Mouse (Mus musculus) adrenal gland, adult 8-10 months (tissue): ENCODE results near the gene Snta1. TPM values are rescaled to one million over a fixed set of nuclear protein-coding genes. Genes with fewer than 3 reads are reported as not detected.

Experiments
- DNase-seq: peaks from one replicate; pipeline ENCODE4 v3.0.0; 2022
- total RNA-seq, 4 experiments: library from RNA; stranded (reverse); gene quantifications; 2 replicates each; pipeline ENCODE4 v1.2.4; 2022

The Snta1 gene
- total RNA-seq: 10 to 100 TPM; 21.3 to 37.6 (median 31.5) TPM

DNA sequence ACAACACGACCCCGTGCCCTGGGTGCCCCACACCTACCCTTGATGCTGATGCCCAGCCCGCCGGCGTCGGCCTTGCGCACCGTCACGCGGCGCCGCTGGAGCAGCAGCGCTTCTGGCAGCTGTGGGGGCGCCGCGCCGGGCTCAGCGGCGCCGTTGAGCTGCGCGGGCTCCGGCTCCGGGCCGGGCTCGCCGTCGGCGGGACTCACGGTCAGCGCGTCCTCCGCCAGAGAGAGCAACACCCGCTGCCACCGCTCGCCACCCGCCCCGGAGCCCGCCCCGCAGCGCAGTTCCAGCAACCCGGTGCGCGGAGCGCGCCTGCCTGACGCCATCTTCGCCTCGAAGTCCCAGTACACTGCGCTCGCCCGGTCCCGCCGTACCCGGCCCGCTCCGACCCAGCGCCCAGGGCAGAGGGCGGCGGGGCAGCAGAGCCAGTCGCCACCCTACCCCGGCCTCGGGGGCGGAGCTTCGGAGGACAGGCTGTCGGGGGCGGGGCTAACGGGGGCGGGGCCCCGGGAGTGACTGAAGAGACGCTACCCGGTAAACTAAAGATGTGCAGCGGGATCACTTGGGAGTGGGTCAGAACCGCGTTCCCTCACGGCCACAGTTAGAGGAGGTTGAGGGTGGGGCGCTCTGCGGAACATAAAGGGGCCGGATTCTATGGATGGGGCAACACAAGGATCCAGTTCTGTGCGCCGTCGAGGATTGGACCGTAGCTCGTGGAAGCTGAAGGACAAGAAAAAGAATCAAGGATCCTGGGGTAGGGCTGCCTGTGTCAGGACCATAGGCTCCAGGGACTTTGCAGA is at the start of gene Snta1:
Gene Snta1, minus strand, starts transcription at position 457 of the 803 bp plus-strand sequence.
- DNase-seq: peak; percentile 83

DNA sequence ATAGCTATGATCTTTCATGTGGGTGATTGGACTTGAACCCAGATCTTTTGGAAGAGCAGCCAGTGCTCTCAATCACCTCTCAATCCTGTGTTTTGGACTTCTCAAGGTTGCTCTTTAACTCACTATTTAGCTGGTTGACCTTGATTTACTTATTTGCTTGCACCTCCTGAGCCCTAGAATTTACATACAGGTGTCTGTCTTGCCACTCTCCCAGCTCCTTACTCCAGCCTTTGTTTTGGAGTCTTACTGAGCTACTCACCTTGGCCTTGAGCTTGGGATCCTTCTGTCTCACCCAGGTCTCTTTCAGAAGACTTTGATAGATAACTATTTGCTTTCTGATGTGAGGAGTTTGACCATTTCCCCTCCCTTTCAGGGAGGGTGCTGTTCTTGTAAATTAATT is 48.7 kb upstream of the Snta1 start:
- no peak for DNase-seq

GRCm38 (mm10) chr2:154455776-154456175 is 47.9 kb upstream of the Snta1 start:
- DNase-seq: no peak

- DNase-seq: no peak
These were observed 46.7 kb upstream of the Snta1 start for GRCm38 (mm10) chr2:154454605-154455004.

DNA sequence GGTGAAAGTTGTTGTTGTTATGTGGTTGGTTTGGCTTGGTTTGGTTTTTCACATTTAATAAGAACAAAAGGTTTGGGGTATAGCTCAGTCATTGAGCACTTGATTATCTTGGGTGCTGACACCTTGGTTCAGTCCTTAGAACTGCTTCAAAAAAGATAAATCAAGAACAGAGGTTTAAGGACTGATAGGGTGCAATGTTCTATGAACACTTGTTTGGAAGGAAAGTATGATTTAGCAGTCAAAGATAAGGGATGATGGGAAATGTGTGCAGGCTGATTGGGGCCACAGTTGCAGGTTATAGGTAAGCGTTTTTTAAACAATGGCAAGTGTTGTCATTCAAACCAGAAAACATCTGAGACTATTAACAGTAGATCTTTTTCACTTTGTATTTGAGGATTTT is 46.2 kb upstream of the Snta1 start:
- no peak for DNase-seq

DNA sequence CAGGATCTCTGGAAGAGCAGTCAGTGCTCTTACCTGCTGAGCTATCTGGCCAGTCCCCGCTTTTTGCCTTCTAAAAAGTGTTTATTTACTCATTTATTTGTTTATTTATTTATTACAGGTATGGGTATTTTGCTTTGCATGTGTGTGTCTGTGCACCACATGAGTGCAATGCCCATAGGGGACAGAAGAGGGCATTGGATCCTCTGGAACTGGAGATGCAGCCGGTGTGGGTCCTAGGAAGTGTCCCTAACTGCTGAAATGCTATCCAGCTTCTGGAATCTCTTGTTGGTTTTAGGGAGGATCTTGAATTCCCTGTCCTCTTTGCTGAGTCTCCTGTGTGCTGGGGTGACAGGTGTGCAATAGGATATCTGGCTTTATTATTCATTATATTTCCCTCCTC is 45.1 kb upstream of the Snta1 start:
- DNase-seq: no peak

- DNase-seq: no peak
These were observed 40.7 kb upstream of the Snta1 start for GRCm38 (mm10) chr2:154448633-154449032.

- DNase-seq: no peak
These were observed 39.9 kb upstream of the Snta1 start for GRCm38 (mm10) chr2:154447821-154448220.

DNA sequence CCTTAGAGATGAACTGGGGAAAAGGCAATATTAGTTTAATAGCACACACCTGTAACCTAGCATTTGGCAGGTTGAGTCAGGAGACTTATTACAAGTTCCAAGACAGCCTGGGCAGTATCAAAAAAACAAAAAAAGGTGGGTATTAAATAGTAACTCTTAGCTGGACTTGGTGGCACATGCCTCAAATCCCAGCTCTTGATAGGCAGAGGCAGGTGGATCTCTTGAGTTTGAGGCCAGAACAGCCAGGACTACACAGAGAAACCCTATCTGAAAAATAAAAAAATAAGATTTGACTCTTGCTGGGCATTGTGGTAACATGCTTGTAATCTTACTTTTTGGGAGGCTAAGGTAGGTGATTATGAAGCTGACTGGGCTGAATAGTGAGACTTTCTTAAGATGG is 32.6 kb upstream of the Snta1 start:
- no peak for DNase-seq

- DNase-seq: no peak
These were observed 29.3 kb upstream of the Snta1 start for GRCm38 (mm10) chr2:154437191-154437527.

DNA sequence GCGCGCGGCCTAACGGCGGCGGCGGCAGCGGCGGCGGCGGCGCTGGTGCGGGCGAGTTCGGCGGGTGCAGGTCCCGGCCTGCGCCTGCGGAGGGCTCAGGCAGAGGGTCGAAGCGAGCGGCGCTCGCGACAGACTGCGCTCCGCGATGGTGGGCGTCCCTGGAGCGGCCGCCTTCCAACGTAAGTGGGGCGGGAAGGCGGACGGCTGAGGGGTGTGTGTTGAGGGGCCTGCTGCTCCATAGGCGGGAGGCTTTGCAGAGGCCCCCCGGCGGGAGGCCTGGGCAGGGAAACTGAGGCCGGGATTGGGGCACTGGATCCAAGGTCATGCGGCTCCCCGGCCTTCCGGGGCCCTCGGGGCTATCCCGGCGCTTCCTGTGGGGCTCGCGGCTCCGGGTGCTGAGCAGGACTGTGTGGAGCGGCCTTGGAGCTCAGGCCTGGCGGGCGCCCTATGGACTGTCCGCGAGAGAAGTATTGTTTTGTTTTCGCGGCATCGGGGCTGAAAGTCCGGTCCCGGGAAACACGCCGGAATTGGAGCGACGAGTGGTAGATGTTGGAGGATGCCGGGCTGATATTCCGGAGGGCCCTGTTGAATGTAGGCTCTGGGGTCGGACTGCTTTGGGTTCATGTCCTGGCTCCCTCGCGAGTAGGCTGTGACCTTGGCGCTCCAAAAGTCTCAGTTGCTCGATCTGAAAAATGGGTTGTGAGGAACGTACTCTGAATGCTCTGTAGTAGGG is 28.7 kb upstream of the Snta1 start, which contains the start of gene Cbfa2t2:
Gene Cbfa2t2, plus strand, starts transcription at position 24 of the 733 bp plus-strand sequence.
- peak; percentile 61 for DNase-seq

GRCm38 (mm10) chr2:154436076-154436457 is 28.2 kb upstream of the Snta1 start:
- DNase-seq: peak; percentile 98

- no peak for DNase-seq
These were observed 26.8 kb upstream of the Snta1 start for GRCm38 (mm10) chr2:154434690-154435089.

DNA sequence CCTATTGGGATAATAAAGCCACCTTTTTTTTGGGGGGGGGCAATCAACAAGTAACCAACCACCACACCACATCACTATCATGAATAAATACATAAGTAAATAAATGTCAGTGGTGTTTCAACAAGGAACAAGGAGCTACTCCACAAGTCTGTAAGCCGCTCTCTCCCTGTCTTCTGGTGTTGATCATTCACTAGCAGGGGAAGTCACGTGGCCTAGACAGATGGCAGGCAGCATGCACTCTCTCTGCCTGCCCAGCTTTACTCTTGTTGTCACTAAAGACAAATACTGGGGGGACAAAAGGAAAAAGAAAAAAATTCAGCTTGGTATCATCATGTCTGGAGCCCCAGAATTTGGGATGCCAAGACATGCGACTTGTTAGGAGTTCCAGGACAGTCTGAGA is 25.5 kb upstream of the Snta1 start:
- no peak for DNase-seq

- no peak for DNase-seq
These were observed 24.8 kb upstream of the Snta1 start for GRCm38 (mm10) chr2:154432696-154433095.

DNA sequence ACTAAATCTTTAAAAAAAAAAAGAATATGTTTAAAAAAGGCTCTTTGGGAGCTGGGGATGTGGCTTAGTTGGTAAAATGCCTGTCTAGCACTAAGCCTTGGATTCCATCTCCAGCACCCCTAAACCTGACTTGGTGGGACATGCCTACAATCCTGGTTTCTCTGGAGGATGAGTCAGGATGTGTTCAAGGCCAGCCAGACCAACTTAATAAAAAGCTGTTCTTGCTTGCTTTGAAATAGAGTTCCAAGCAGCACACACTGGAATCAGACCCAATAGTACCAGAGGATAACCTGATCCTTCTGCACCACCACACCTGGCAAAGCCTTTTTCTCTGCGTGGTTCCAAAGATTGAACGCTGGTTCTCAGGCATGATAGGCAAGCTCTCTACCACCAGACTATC is 22.7 kb upstream of the Snta1 start:
- no peak for DNase-seq

DNA sequence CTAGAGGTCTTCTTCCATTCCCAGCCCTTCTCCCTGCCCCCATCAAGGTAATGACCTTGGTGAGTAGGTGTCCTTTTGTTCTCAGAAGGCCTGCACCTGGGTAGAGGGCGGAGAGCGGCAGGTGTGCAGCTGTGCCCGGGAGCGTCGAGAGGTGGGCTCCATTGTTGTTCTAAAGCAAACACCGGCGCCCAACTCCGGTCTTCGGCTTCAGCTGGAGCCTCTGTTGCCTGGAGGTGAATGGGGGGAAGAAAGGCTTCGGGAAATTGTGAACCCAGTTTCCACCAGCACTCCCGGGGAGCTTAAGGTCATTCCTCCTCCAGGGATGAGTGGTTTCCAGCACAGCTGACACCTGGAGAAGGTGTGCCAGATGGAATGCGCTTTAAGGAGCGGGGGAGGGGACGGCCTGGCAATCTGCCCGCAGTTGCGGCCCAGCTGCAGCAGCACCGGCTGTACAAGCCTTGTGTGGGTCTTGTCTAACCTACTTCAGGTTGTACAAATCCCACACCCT is 20.0 kb upstream of the Snta1 start:
- DNase-seq: no peak

DNA sequence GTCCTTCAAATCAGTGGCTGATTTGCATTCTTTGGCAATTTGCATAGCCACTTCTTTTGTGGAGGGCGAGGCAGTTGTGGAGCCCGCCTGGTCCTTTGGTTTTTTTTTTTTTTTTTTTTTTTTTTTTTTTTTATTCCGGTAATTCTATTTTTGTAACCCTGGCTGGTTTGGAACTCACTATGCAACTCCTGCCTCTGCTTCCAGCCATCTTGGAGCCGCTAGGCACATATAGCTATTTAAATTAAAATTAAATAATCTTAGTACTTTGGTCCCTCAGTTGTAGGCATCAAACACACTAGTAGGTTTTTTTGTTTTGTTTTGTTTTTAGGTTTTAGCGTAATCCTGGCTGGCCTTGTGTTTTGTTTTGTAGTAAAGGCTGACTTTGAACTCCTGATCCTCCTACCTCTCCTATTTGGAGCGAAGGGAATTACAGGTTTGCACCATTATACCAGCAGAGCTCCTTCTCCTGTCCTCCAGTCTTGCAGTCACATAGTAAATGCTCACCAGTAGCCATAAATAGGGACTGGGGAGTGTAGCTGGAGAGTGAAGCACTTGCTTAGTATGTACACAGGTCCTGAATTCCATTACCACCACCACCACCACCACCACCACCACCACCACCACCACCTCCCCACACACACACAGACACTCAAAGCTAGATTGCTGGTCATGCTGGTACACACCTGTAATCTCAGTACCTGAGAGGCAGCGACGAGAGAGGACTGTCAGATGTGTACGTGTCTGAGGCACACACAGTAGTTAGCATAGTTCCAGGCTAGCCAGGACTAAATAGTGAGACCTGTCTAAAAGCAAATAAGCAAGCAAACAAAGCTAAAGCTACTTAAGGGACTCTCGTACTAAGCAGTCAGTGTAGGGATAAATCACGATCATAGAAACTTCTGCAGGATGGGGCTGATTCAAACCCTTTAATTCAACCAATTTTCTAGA is 19.3 kb upstream of the Snta1 start:
- no peak for DNase-seq

- DNase-seq: no peak
These were observed 18.4 kb upstream of the Snta1 start for GRCm38 (mm10) chr2:154426188-154426904.

- no peak for DNase-seq
These were observed 17.6 kb upstream of the Snta1 start for GRCm38 (mm10) chr2:154425522-154425921.

GRCm38 (mm10) chr2:154423548-154423947 is 15.6 kb upstream of the Snta1 start:
- DNase-seq: no peak

DNA sequence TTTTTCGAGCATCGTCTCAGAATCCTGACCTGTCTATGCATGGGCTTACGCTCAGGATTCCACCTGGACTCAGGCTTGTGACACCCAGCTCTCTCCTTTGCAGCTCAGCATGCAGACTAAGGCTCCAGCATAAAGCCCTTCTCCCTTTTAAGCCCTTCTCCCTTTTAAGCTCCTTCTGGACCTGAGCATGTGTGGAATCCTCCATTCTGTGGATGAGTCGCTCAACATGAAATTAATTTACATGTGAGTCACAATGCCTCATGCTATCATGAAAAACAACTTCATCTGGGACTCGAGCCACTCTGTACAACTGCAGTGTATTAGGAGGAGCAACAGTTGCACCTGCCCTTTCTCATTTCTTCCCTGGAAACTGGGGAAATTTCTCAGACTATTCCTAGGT is 14.3 kb upstream of the Snta1 start:
- no peak for DNase-seq
